Comparison of ENCODE assay signal across 8 mouse cellular contexts in genomic region chr12:86867271-86868223, GRCm38 (mm10). TPM values are rescaled to one million over a fixed set of nuclear protein-coding genes. Genes with fewer than 3 reads are reported as not detected.
DNase-seq lines count a peak whose midpoint lies in the region; ATAC-seq lines count a peak whose summit lies in the region.

No protein-coding gene starts in this region.

- intact Hi-C loops in heart, postnatal 25 days (cut with DNase I): no loop called here

- ATAC-seq in embryonic facial prominence, embryonic 15.5 days (ENCODE audit: insufficient number of reproducible peaks, low FRiP score, low TSS enrichment, low read depth): peak; percentile 62; the same call in 1 of the 2 replicates
- peak; percentile 32; the same call in 1 of the 2 replicates for ATAC-seq in limb, embryonic 15.5 days (ENCODE audit: insufficient number of reproducible peaks, low FRiP score, low TSS enrichment, low read depth)

- no peaks in the 10 kb centered on the region for H3K9me3 ChIP-seq in embryonic facial prominence, embryonic 15.5 days (replicated peaks)
- no peaks in the 10 kb centered on the region for H3K9me3 ChIP-seq in limb, embryonic 15.5 days

- H3K27me3 ChIP-seq in embryonic facial prominence, embryonic 15.5 days: no peaks in the 10 kb centered on the region
- no peaks in the 10 kb centered on the region for H3K27me3 ChIP-seq in limb, embryonic 15.5 days

- H3K9ac ChIP-seq in embryonic facial prominence, embryonic 15.5 days: no peak overlapping the region
- no peak overlapping the region for H3K9ac ChIP-seq in limb, embryonic 15.5 days

- peak overlapping the region; percentile 11; the same call in 1 of the 2 replicates for H3K4me2 ChIP-seq in embryonic facial prominence, embryonic 15.5 days (replicated peaks)
- H3K4me2 ChIP-seq in limb, embryonic 15.5 days: no peak overlapping the region

- peak; percentile 41 for DNase-seq in urinary bladder, postnatal 25 days (ENCODE audit: low spot score)
- no peak for DNase-seq in urinary bladder, postnatal 10 days (ENCODE audit: low spot score)
- DNase-seq in heart, postnatal 25 days (ENCODE audit: low spot score): peak; percentile 53
- DNase-seq in left cerebral cortex, adult 18-20 months (ENCODE audit: low spot score in 2 of 2): no peak
- no peak for DNase-seq in embryo, embryonic 9.5 days (ENCODE audit: extremely low spot score)
- DNase-seq in frontal cortex, postnatal 14 days (ENCODE audit: low spot score in 2 of 2): no peak

- 26% methylated on average over 14 of the region's 14 CpGs for WGBS in embryonic facial prominence, embryonic 15.5 days
- WGBS in limb, embryonic 15.5 days: 27% methylated on average over 14 of the region's 14 CpGs

- no peaks in the 10 kb centered on the region for H3K36me3 ChIP-seq in embryonic facial prominence, embryonic 15.5 days
- no peaks in the 10 kb centered on the region for H3K36me3 ChIP-seq in limb, embryonic 15.5 days

- H3K4me3 ChIP-seq in embryonic facial prominence, embryonic 15.5 days (replicated peaks): no peak overlapping the region
- no peak overlapping the region for H3K4me3 ChIP-seq in limb, embryonic 15.5 days

- peaks cover 21% of the 10 kb centered on the region for H3K4me1 ChIP-seq in embryonic facial prominence, embryonic 15.5 days
- H3K4me1 ChIP-seq in limb, embryonic 15.5 days: peaks cover 21% of the 10 kb centered on the region

- H3K27ac ChIP-seq in embryonic facial prominence, embryonic 15.5 days (replicated peaks): peak overlapping the region; percentile 78
- H3K27ac ChIP-seq in limb, embryonic 15.5 days: peak overlapping the region; percentile 64

RNA-seq across cellular contexts. Expression of gene Irf2bpl, which starts 17.1 kb away (rescaled TPM):
- polyA plus RNA-seq in embryonic facial prominence, embryonic 15.5 days (2015; fragmentation: Nextera tagmentation; extraction: Ambion mirVana): 45.2 and 50.6 TPM in 2 replicates
- total RNA-seq in heart, postnatal 25 days (2021): 10 to 100 TPM; 33.3 to 36.9 TPM
- polyA plus RNA-seq in limb, embryonic 15.5 days (2015; fragmentation: Nextera tagmentation; extraction: Ambion mirVana): 36.0 and 38.5 TPM in 2 replicates
- total RNA-seq in left cerebral cortex, adult 18-20 months (2021): 10 to 100 TPM; 91.6 to 93.6 TPM

Comparison
In these comparisons a context has a peak if more than half of its experiments do, and no peak if none do; other contexts are left out.
1. DNase-seq: peak in urinary bladder, postnatal 25 days (single experiment) and heart, postnatal 25 days (single experiment); none in urinary bladder, postnatal 10 days (single experiment), left cerebral cortex, adult 18-20 months (0 of 2), embryo, embryonic 9.5 days (single experiment) and frontal cortex, postnatal 14 days (0 of 2).